Mouse (Mus musculus) myocyte (in vitro differentiated cells): ENCODE results near the gene Il34. TPM values are rescaled to one million over a fixed set of nuclear protein-coding genes. Genes with fewer than 3 reads are reported as not detected.

Experiments used
- H3K27me3 ChIP-seq: one replicate; pipeline ENCODE4 v1.6.1; 2011; ENCODE audit not compliant: control insufficient read depth, insufficient read depth, insufficient read length
- H3K36me3 ChIP-seq: one replicate; pipeline ENCODE4 v1.6.1; 2011; ENCODE audit not compliant: control insufficient read depth, insufficient read depth
- H3K4me2 ChIP-seq: one replicate; pipeline ENCODE4 v1.6.1; 2011; ENCODE audit warnings: low read depth, control low read depth
- H3K4me3 ChIP-seq: one replicate; pipeline ENCODE4 v1.5.1; 2011; ENCODE audit warnings: mild to moderate bottlenecking, control low read depth, moderate library complexity
- H3K79me2 ChIP-seq: one replicate; pipeline ENCODE4 v1.6.1; 2011; ENCODE audit not compliant: control insufficient read depth, insufficient read depth
- H3ac ChIP-seq: one replicate; pipeline ENCODE4 v1.6.1; 2011; ENCODE audit not compliant: control insufficient read depth, insufficient read length
- CEBPB ChIP-seq: IDR thresholded peaks from 2 replicates; pipeline ENCODE4 v1.6.1; 2011; ENCODE audit warnings: mild to moderate bottlenecking, moderate library complexity; ENCODE audit not compliant: poor library complexity, insufficient read depth, severe bottlenecking
- E2F4 ChIP-seq: IDR thresholded peaks from one replicate; pipeline ENCODE4 v1.6.1; 2011; ENCODE audit warnings: mild to moderate bottlenecking, control low read depth, moderate library complexity; ENCODE audit not compliant: insufficient read depth
- MAX ChIP-seq: IDR thresholded peaks from one replicate; pipeline ENCODE4 v1.6.1; 2011; ENCODE audit warnings: low read depth, mild to moderate bottlenecking, control low read depth
- MYOD1 ChIP-seq, 3 experiments: IDR thresholded peaks; one replicate each; pipeline ENCODE4 v1.6.1; 2011; ENCODE audit warnings: control low read depth in 2 of 3, low read depth in 2 of 3, mild to moderate bottlenecking in 2 of 3, moderate library complexity in 1 of 3; ENCODE audit not compliant: insufficient read length in 2 of 3, control insufficient read depth in 1 of 3
- MYOG ChIP-seq, 3 experiments: IDR thresholded peaks; one replicate each; pipeline ENCODE4 v1.6.1; 2011; ENCODE audit warnings: control low read depth in 2 of 3, low read depth in 2 of 3, mild to moderate bottlenecking in 2 of 3; ENCODE audit not compliant: insufficient read length in 2 of 3, control insufficient read depth in 1 of 3, insufficient read depth in 1 of 3
- POLR2A ChIP-seq: IDR thresholded peaks from one replicate; pipeline ENCODE4 v1.6.1; 2011; ENCODE audit warnings: low read depth, mild to moderate bottlenecking, control low read depth, moderate library complexity; ENCODE audit not compliant: insufficient read length
- POLR2AphosphoS2 ChIP-seq: IDR thresholded peaks from one replicate; pipeline ENCODE4 v1.6.1; 2011; ENCODE audit warnings: low read depth, control low read depth; ENCODE audit not compliant: insufficient read length
- REST ChIP-seq: IDR thresholded peaks from one replicate; pipeline ENCODE4 v1.6.1; 2011; ENCODE audit warnings: mild to moderate bottlenecking, control low read depth, moderate library complexity; ENCODE audit not compliant: insufficient read depth, insufficient read length
- SRF ChIP-seq: IDR thresholded peaks from one replicate; pipeline ENCODE4 v1.6.1; 2011; ENCODE audit warnings: low read depth; ENCODE audit not compliant: control insufficient read depth, insufficient read length
- TCF12 ChIP-seq: IDR thresholded peaks from one replicate; pipeline ENCODE4 v1.6.1; 2011; ENCODE audit warnings: mild to moderate bottlenecking, control low read depth; ENCODE audit not compliant: poor library complexity, insufficient read depth, severe bottlenecking
- TCF3 ChIP-seq: IDR thresholded peaks from one replicate; pipeline ENCODE4 v1.6.1; 2011; ENCODE audit warnings: low read depth, control low read depth; ENCODE audit not compliant: insufficient read length
- USF1 ChIP-seq: IDR thresholded peaks from one replicate; pipeline ENCODE4 v1.6.1; 2011; ENCODE audit warnings: low read depth, mild to moderate bottlenecking, control low read depth, moderate library complexity
- polyA plus RNA-seq: library from polyadenylated mRNA; unstranded; fragments of >200 nt; fragmentation: generic; extraction: Trizol; gene quantifications from one replicate; pipeline ENCODE4 v1.2.1, GENCODE M21; 2012; ENCODE audit warnings: missing spikeins

Gene Il34
- polyA plus RNA-seq, 1 experiment, result 13.4 TPM

DNA sequence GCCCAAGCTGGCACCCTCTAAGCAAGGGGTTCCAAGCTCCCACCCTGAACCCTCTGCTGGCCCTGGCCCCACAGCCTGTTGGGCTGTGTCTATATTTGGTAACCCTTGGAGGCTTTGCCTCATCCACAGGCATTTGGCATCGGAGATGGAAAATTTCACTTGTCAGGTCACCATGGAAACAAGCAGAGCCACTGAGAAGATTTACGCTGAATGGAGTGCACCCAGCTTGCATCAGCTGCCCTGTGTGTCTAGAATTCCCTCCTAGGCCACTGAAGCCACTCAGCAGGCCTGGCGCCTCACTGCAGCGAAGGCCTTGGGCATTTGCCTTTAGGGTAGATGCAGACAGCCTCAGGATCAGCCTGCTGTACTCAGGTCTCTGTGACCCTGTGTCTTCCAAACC is 89.6 kb downstream of the Il34 start:
- H3K36me3 ChIP-seq, result no peaks in the 10 kb centered on the region
- no peak overlapping the region for H3ac ChIP-seq
- peak overlapping the region; percentile 74 for H3K4me2 ChIP-seq
- H3K27me3 ChIP-seq, result no peaks in the 10 kb centered on the region
- H3K4me3 ChIP-seq, result no peak overlapping the region
- TF ChIP-seq MAX (no peak), E2F4 (no peak), POLR2AphosphoS2 (peak; percentile 91), MYOD1 (IDR thresholded peaks at IDR 0.05; ENCODE audit: control insufficient read depth in 1 of 3, insufficient read length in 2 of 3, low read depth in 2 of 3) (peak; percentile 50 to 77 (median 72)), MYOG (IDR thresholded peaks at IDR 0.05; ENCODE audit: control insufficient read depth in 1 of 3, insufficient read depth in 1 of 3, insufficient read length in 2 of 3, low read depth in 2 of 3) (peak in 2 of 3 experiments; percentile 3 to 85), TCF12 (peak; percentile 1), POLR2A (peak; percentile 79), SRF (peak; percentile 96), REST (no peak), CEBPB (peak; percentile 89)
- no peaks in the 10 kb centered on the region for H3K79me2 ChIP-seq

- Histone ChIP-seq H3ac (no peak overlapping the region), H3K27me3 (no peaks in the 10 kb centered on the region), H3K4me2 (peak overlapping the region; percentile 74), H3K4me3 (no peak overlapping the region), H3K79me2 (no peaks in the 10 kb centered on the region), H3K36me3 (no peaks in the 10 kb centered on the region)
- TF ChIP-seq MYOG (IDR thresholded peaks at IDR 0.05; ENCODE audit: control insufficient read depth in 1 of 3, insufficient read depth in 1 of 3, insufficient read length in 2 of 3, low read depth in 2 of 3), result peak in 2 of 3 experiments; percentile 41 to 61
- peak; percentile 26 for TF ChIP-seq POLR2AphosphoS2
- TF ChIP-seq MAX, result no peak
- TF ChIP-seq MYOD1 (IDR thresholded peaks at IDR 0.05; ENCODE audit: control insufficient read depth in 1 of 3, insufficient read length in 2 of 3, low read depth in 2 of 3), result peak in 1 of 3 experiments; percentile 57
Measured at GRCm38 (mm10) chr8:110714827-110715519, 90.8 kb downstream of the Il34 start.

GRCm38 (mm10) chr8:110713073-110713472 is 92.7 kb downstream of the Il34 start:
- Histone ChIP-seq H3K27me3 (no peaks in the 10 kb centered on the region), H3K4me3 (no peak overlapping the region), H3ac (no peak overlapping the region), H3K36me3 (no peaks in the 10 kb centered on the region), H3K4me2 (no peak overlapping the region), H3K79me2 (no peaks in the 10 kb centered on the region)
- no peak for TF ChIP-seq TCF12
- no peak for TF ChIP-seq TCF3
- no peak for TF ChIP-seq E2F4
- peak in 1 of 3 experiments; percentile 30 for TF ChIP-seq MYOD1 (IDR thresholded peaks at IDR 0.05; ENCODE audit: control insufficient read depth in 1 of 3, insufficient read length in 2 of 3, low read depth in 2 of 3)
- no peak for TF ChIP-seq CEBPB
- TF ChIP-seq REST, result no peak
- TF ChIP-seq SRF, result no peak
- no peak for TF ChIP-seq POLR2A
- TF ChIP-seq MYOG (IDR thresholded peaks at IDR 0.05; ENCODE audit: control insufficient read depth in 1 of 3, insufficient read depth in 1 of 3, insufficient read length in 2 of 3, low read depth in 2 of 3), result peak in 1 of 3 experiments; percentile 56
- TF ChIP-seq MAX, result no peak
- TF ChIP-seq POLR2AphosphoS2, result no peak
- no peak for TF ChIP-seq USF1

- TF ChIP-seq POLR2A (no peak), USF1 (no peak), E2F4 (no peak), MYOD1 (IDR thresholded peaks at IDR 0.05; ENCODE audit: control insufficient read depth in 1 of 3, insufficient read length in 2 of 3, low read depth in 2 of 3) (no peak), SRF (no peak), MAX (no peak), TCF3 (no peak), TCF12 (no peak), POLR2AphosphoS2 (no peak), REST (no peak), MYOG (IDR thresholded peaks at IDR 0.05; ENCODE audit: control insufficient read depth in 1 of 3, insufficient read depth in 1 of 3, insufficient read length in 2 of 3, low read depth in 2 of 3) (no peak), CEBPB (no peak)
Measured at GRCm38 (mm10) chr8:110711271-110711934, 94.3 kb downstream of the Il34 start.

More at GRCm38 (mm10) chr8:110711271-110711934, 94.3 kb downstream of the Il34 start:
- Histone ChIP-seq H3K4me3 (no peak overlapping the region), H3K79me2 (no peaks in the 10 kb centered on the region), H3K36me3 (no peaks in the 10 kb centered on the region), H3K27me3 (no peaks in the 10 kb centered on the region), H3K4me2 (no peak overlapping the region), H3ac (no peak overlapping the region)
